In genomic region chr8:121977819-121978590, GRCm38 (mm10) we compare ENCODE assay signal across 8 mouse cellular contexts. TPM values are rescaled to one million over a fixed set of nuclear protein-coding genes. Genes with fewer than 3 reads are reported as not detected.
DNase-seq lines count a peak whose midpoint lies in the region; ATAC-seq lines count a peak whose summit lies in the region.

No protein-coding gene starts in this region.

- 0 out of 2 replicates have a peak, but pooled peaks have one; percentile 31 for ATAC-seq in liver, embryonic 11.5 days (replicated peaks; ENCODE audit: low FRiP score)
- peak; percentile 77 for ATAC-seq in hindbrain, embryonic 15.5 days (ENCODE audit: low FRiP score, low read depth)
- ATAC-seq in liver, embryonic 13.5 days (ENCODE audit: low read depth), result no peak
- ATAC-seq in inflammation-experienced regulatory T-cells, adult 6 months, result no peak

- WGBS in liver, embryonic 11.5 days, result 74% methylated on average over 8 of the region's 8 CpGs
- WGBS in hindbrain, embryonic 15.5 days, result 65% methylated on average over 8 of the region's 8 CpGs
- 76% methylated on average over 8 of the region's 8 CpGs for whole genome bisulfite sequencing in liver, embryonic 13.5 days (ENCODE audit: insufficient replicate concordance)

- DNase-seq in liver, embryonic 11.5 days (ENCODE audit: low spot score), result no peak
- DNase-seq in liver (no peak), WW6 (ENCODE audit: low read depth, low spot score) (peak; percentile 31)
- DNase-seq in embryo, embryonic 9.5 days (ENCODE audit: extremely low spot score), result peak; percentile 49
- DNase-seq in liver, embryonic 13.5 days, result peak; percentile 13
- peak; percentile 77 for DNase-seq in skeletal muscle tissue, adult 2 months (ENCODE audit: low read depth, low spot score)

- H3K4me2 ChIP-seq in liver, embryonic 11.5 days, result no peak overlapping the region
- H3K4me2 ChIP-seq in hindbrain, embryonic 15.5 days, result no peak overlapping the region
- H3K4me2 ChIP-seq in liver, embryonic 13.5 days, result no peak overlapping the region

- H3K27ac ChIP-seq in liver, embryonic 11.5 days (ENCODE audit: low read depth, low read length), result no peak overlapping the region
- H3K27ac ChIP-seq in hindbrain, embryonic 15.5 days (replicated peaks), result no peak overlapping the region
- no peak overlapping the region for H3K27ac ChIP-seq in liver, embryonic 13.5 days

- H3K27me3 ChIP-seq in liver, embryonic 11.5 days (replicated peaks; ENCODE audit: control insufficient read depth, insufficient read depth, low read length), result no peaks in the 10 kb centered on the region
- H3K27me3 ChIP-seq in hindbrain, embryonic 15.5 days, result no peaks in the 10 kb centered on the region
- no peaks in the 10 kb centered on the region for H3K27me3 ChIP-seq in liver, embryonic 13.5 days

- H3K4me3 ChIP-seq in liver, embryonic 11.5 days (ENCODE audit: low read depth, low read length), result no peak overlapping the region
- no peak overlapping the region for H3K4me3 ChIP-seq in hindbrain, embryonic 15.5 days
- H3K4me3 ChIP-seq in liver, embryonic 13.5 days (replicated peaks), result no peak overlapping the region

- no peaks in the 10 kb centered on the region for H3K9me3 ChIP-seq in liver, embryonic 11.5 days (ENCODE audit: control insufficient read depth, low read length)
- no peaks in the 10 kb centered on the region for H3K9me3 ChIP-seq in hindbrain, embryonic 15.5 days
- no peaks in the 10 kb centered on the region for H3K9me3 ChIP-seq in liver, embryonic 13.5 days (replicated peaks)

- no peaks in the 10 kb centered on the region for H3K4me1 ChIP-seq in liver, embryonic 11.5 days (replicated peaks; ENCODE audit: control insufficient read depth, insufficient read depth, low read length)
- H3K4me1 ChIP-seq in hindbrain, embryonic 15.5 days (replicated peaks), result peaks cover 6% of the 10 kb centered on the region; the same call in 1 of the 2 replicates
- H3K4me1 ChIP-seq in liver, embryonic 13.5 days (replicated peaks), result no peaks in the 10 kb centered on the region

- no peak overlapping the region for H3K9ac ChIP-seq in liver, embryonic 11.5 days (ENCODE audit: low read depth, low read length)
- no peak overlapping the region for H3K9ac ChIP-seq in hindbrain, embryonic 15.5 days
- H3K9ac ChIP-seq in liver, embryonic 13.5 days, result no peak overlapping the region

- H3K36me3 ChIP-seq in liver, embryonic 11.5 days (ENCODE audit: control insufficient read depth, insufficient read depth, low read length), result peaks cover 40% of the 10 kb centered on the region
- peaks cover 35% of the 10 kb centered on the region for H3K36me3 ChIP-seq in hindbrain, embryonic 15.5 days
- H3K36me3 ChIP-seq in liver, embryonic 13.5 days, result peaks cover 83% of the 10 kb centered on the region

RNA-seq across cellular contexts. Expression of gene Banp, which starts 28.5 kb away (rescaled TPM):
- polyA plus RNA-seq in liver, embryonic 11.5 days (2014; fragmentation: Nextera tagmentation; extraction: Ambion mirVana), result 40.2 and 47.4 TPM in 2 replicates
- 53.9 and 59.1 TPM in 2 replicates for polyA plus RNA-seq in hindbrain, embryonic 15.5 days (2015; fragmentation: Nextera tagmentation; extraction: Ambion mirVana)
- polyA plus RNA-seq in liver, embryonic 13.5 days (2015; fragmentation: Nextera tagmentation; extraction: Ambion mirVana), result 14.5 and 18.1 TPM in 2 replicates
- polyA plus RNA-seq in inflammation-experienced regulatory T-cells, adult 6 months (2017; shearing (Covaris generic)), result 10 to 100 TPM; 35.0 to 37.5 (median 36.2) TPM

RNA-seq across cellular contexts. Expression of gene Car5a, which starts 33.3 kb away (rescaled TPM):
- 0.55 and 0.66 TPM in 2 replicates for polyA plus RNA-seq in liver, embryonic 11.5 days (2014; fragmentation: Nextera tagmentation; extraction: Ambion mirVana)
- 0.36 and 0.63 TPM in 2 replicates for polyA plus RNA-seq in hindbrain, embryonic 15.5 days (2015; fragmentation: Nextera tagmentation; extraction: Ambion mirVana)
- polyA plus RNA-seq in liver, embryonic 13.5 days (2015; fragmentation: Nextera tagmentation; extraction: Ambion mirVana), result 0.88 and 1.1 TPM in 2 replicates
- polyA plus RNA-seq in inflammation-experienced regulatory T-cells, adult 6 months (2017; shearing (Covaris generic)), result not detected

Comparison
In these comparisons a context has a peak if more than half of its experiments do, and no peak if none do; other contexts are left out.
1. ATAC-seq: peak in liver, embryonic 11.5 days (single experiment) and hindbrain, embryonic 15.5 days (single experiment); none in liver, embryonic 13.5 days (single experiment) and inflammation-experienced regulatory T-cells, adult 6 months (single experiment).
2. DNase-seq: peak in WW6 (single experiment), embryo, embryonic 9.5 days (single experiment), liver, embryonic 13.5 days (single experiment) and skeletal muscle tissue, adult 2 months (single experiment); none in liver, embryonic 11.5 days (single experiment) and liver (single experiment).